ENCODE assay signal across 8 mouse cellular contexts in genomic region chrX:56346932-56347253, GRCm38 (mm10). TPM values are rescaled to one million over a fixed set of nuclear protein-coding genes. Genes with fewer than 3 reads are reported as not detected.
A peak's percentile ranks its signal among the peaks of the same experiment; 100 is the strongest.
DNase-seq lines count a peak whose midpoint lies in the region; TF ChIP-seq lines count a peak whose summit lies in the region.

No protein-coding gene starts in this region.

- peak overlapping the region; percentile 41 for H3K4me3 ChIP-seq in C2C12 (ENCODE audit: insufficient read depth, poor library complexity, severe bottlenecking)

- H3ac ChIP-seq in C2C12 (ENCODE audit: control insufficient read depth, insufficient read length, low read depth), result peak overlapping the region; percentile 48

- H3K36me3 ChIP-seq in C2C12 (ENCODE audit: control insufficient read depth, insufficient read depth), result no peaks in the 10 kb centered on the region

- peaks cover 4% of the 10 kb centered on the region for H3K79me3 ChIP-seq in C2C12 (ENCODE audit: low read depth)

- no peak for TF ChIP-seq CTCF in C2C12 (IDR thresholded peaks at IDR 0.05; ENCODE audit: control insufficient read depth, insufficient read depth, insufficient read length)

- no peaks in the 10 kb centered on the region for H3K27me3 ChIP-seq in C2C12 (ENCODE audit: control insufficient read depth, insufficient read depth, insufficient read length)

- no peaks in the 10 kb centered on the region for H3K79me2 ChIP-seq in C2C12 (ENCODE audit: control insufficient read depth, insufficient read depth)

- DNase-seq in R1 (ENCODE audit: low read depth, low spot score), result peak; percentile 2
- peak; percentile 15 for DNase-seq in embryo, embryonic 10.5 days (ENCODE audit: low spot score)
- DNase-seq in heart, adult 9 months (ENCODE audit: low spot score in 2 of 2), result peak; percentile 52 to 63
- peak; percentile 40 to 45 for DNase-seq in kidney, adult 8-10 months
- peak; percentile 19 to 25 for DNase-seq in lung, adult 18-20 months
- peak; percentile 17 for DNase-seq in ovary, postnatal 14 days (ENCODE audit: low spot score)
- DNase-seq in spleen, postnatal 14 days (ENCODE audit: low spot score in 2 of 2), result no peak

TF ChIP-seq in C2C12, 6 proteins besides CTCF, POLR2A, EP300 and RAD21:
- TF ChIP-seq CEBPB (IDR thresholded peaks at IDR 0.05; ENCODE audit: low read depth), result no peak
- TF ChIP-seq MYOD1 (IDR thresholded peaks at IDR 0.05; ENCODE audit: control insufficient read depth, insufficient read length, low read depth), result no peak
- no peak for TF ChIP-seq MYOG (IDR thresholded peaks at IDR 0.05; ENCODE audit: control insufficient read depth, extremely low read depth, insufficient read length)
- TF ChIP-seq FOSL1 (IDR thresholded peaks at IDR 0.05; ENCODE audit: insufficient read depth, low read length, poor library complexity, severe bottlenecking), result no peak
- TF ChIP-seq MAX (IDR thresholded peaks at IDR 0.05), result no peak
- TF ChIP-seq USF1 (IDR thresholded peaks at IDR 0.05; ENCODE audit: low read depth), result no peak

RNA-seq across cellular contexts. Expression of gene Zfp449, which starts 0.7 kb away (rescaled TPM):
- 0.69 TPM for polyA plus RNA-seq in C2C12 (2012; fragmentation: generic; extraction: Trizol)

RNA-seq across cellular contexts. Expression of gene Smim10l2a, which starts 27.5 kb away (rescaled TPM):
- not detected for polyA plus RNA-seq in C2C12 (2012; fragmentation: generic; extraction: Trizol)

Comparison
In these comparisons a context has a peak if more than half of its experiments do, and no peak if none do; other contexts are left out.
1. DNase-seq: peak in R1 (single experiment), embryo, embryonic 10.5 days (single experiment), heart, adult 9 months (2 of 2), kidney, adult 8-10 months (2 of 2), lung, adult 18-20 months (2 of 2) and ovary, postnatal 14 days (single experiment); none in spleen, postnatal 14 days (0 of 2).